Mouse (Mus musculus): ENCODE measurements around the gene 4930558C23Rik. TPM values are rescaled to one million over a fixed set of nuclear protein-coding genes. Genes with fewer than 3 reads are reported as not detected.
"Not testable (repeated sequence)": the region's sequence is repeated elsewhere in the genome, so short reads cannot be mapped to it uniquely, and the experiment has no call there.

The 4930558C23Rik gene
- polyA plus RNA-seq, 1 experiment from 2014 or later, result not detected

GRCm38 (mm10) chr3:95385401-95386075 is 17.1 kb downstream of the 4930558C23Rik start:
- TF ChIP-seq CTCF (IDR thresholded peaks at IDR 0.05), result no peak
- no peak for ATAC-seq
- DNase-seq (ENCODE audit: low read depth, low spot score), result no peak
- CTCF ChIA-PET, result interaction anchor here (0.8 to 2.8 kb wide), 6 partner anchors 9 to 85 kb away, joined by 3 to 8 read pairs (median 4); partner anchors contain the start of gene 4930558C23Rik
- H3K27me3 ChIP-seq, result no peaks in the 10 kb centered on the region
- in situ Hi-C loops (cut with MboI; ENCODE audit: low pct_unique_long_range_greater_than_20kb), result no loop called here
- POLR2A ChIA-PET, result no interaction called here

- no peak for ATAC-seq
- no peak for DNase-seq (ENCODE audit: low read depth, low spot score)
- in situ Hi-C loops (cut with MboI; ENCODE audit: low pct_unique_long_range_greater_than_20kb), result no loop called here
- POLR2A ChIA-PET, result no interaction called here
- CTCF ChIA-PET, result no interaction called here
- peaks cover 3% of the 10 kb centered on the region for H3K27me3 ChIP-seq
- no peak for TF ChIP-seq CTCF (IDR thresholded peaks at IDR 0.05)
Observed at GRCm38 (mm10) chr3:95373208-95373607, 29.4 kb downstream of the 4930558C23Rik start.

DNA sequence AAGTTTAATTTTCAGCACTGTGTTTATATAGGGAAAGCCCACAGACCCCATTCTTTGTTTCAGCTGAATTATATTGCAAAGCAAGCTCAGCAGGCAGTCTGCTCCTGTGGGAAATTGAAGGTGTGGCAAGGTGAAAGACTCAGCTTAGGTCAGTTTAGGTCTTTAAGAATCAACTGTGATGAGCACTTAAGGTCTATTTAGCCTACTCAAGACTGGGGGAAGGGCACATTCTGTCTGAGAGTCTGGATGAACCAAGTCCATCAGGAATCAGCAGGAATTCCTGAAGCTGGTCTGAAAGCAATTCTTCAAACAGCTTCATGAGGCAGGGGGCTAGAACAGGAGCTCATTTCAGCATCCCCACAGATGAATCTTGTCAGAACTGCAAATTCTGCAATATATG is 32.5 kb downstream of the 4930558C23Rik start:
- ChIA-PET CTCF (no interaction called here), POLR2A (no interaction called here)
- in situ Hi-C loops (cut with MboI; ENCODE audit: low pct_unique_long_range_greater_than_20kb), result no loop called here
- peaks cover 3% of the 10 kb centered on the region for H3K27me3 ChIP-seq
- DNase-seq (ENCODE audit: low read depth, low spot score) (no peak), ATAC-seq (no peak)
- TF ChIP-seq CTCF (IDR thresholded peaks at IDR 0.05), result peak; percentile 5

- POLR2A ChIA-PET; in situ Hi-C loops (cut with MboI; ENCODE audit: low pct_unique_long_range_greater_than_20kb); H3K27me3 ChIP-seq; ATAC-seq; CTCF ChIA-PET: not testable (repeated sequence)
- peak; percentile 73 for DNase-seq (ENCODE audit: low read depth, low spot score)
Observed at GRCm38 (mm10) chr3:95360276-95360675, 42.4 kb downstream of the 4930558C23Rik start.

- ATAC-seq, result no peak
- H3K27me3 ChIP-seq, result no peaks in the 10 kb centered on the region
- ChIA-PET CTCF (no interaction called here), POLR2A (no interaction called here)
- DNase-seq (ENCODE audit: low read depth, low spot score), result no peak
- no peak for TF ChIP-seq CTCF (IDR thresholded peaks at IDR 0.05)
- in situ Hi-C loops (cut with MboI; ENCODE audit: low pct_unique_long_range_greater_than_20kb), result no loop called here
Observed at GRCm38 (mm10) chr3:95357746-95358145, 44.9 kb downstream of the 4930558C23Rik start.

DNA sequence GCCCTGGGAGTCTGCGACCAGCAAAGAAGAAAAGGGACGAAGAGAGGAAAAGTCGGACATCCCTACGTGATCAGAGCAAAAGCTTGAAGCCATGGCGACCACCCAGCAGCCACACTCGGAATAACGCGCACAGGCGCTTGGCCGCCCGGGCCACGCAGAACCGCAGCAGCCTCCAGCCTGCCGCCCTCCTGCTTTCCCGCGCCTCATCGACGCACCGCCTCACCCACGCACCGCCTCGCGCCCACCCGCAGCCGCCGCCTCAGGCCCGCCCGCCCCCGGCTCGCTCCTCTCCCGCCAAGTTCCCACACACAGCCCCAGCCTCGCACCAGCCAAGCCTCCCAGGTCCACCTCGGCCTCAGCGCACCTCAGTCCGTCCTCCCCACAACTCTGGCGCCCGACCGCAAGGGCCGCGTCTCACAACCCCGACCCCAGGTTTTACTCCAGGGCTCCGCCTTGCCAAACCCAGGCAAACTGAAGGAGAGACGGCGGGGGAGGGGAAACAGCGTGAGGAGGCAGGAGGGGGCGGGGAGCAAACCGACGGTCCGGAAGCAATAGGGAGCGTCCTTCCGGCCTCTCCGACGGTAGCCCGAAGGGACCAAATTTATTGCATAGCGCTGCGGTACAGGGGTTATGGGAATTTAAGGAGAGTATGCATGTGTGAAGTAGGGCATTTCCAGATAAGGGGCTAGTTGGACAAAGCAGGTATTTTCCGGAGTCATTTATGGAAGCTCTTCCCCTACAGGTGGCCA is 45.8 kb downstream of the 4930558C23Rik start, which contains the start of gene Setdb1:
TSS of gene Setdb1 (minus strand) at position 502 of the 749 bp plus-strand sequence.
- in situ Hi-C loops (cut with MboI; ENCODE audit: low pct_unique_long_range_greater_than_20kb); POLR2A ChIA-PET; CTCF ChIA-PET; H3K27me3 ChIP-seq: not testable (repeated sequence)
- ATAC-seq, result peak; percentile 82
- peak; percentile 90 for DNase-seq (ENCODE audit: low read depth, low spot score)

DNA sequence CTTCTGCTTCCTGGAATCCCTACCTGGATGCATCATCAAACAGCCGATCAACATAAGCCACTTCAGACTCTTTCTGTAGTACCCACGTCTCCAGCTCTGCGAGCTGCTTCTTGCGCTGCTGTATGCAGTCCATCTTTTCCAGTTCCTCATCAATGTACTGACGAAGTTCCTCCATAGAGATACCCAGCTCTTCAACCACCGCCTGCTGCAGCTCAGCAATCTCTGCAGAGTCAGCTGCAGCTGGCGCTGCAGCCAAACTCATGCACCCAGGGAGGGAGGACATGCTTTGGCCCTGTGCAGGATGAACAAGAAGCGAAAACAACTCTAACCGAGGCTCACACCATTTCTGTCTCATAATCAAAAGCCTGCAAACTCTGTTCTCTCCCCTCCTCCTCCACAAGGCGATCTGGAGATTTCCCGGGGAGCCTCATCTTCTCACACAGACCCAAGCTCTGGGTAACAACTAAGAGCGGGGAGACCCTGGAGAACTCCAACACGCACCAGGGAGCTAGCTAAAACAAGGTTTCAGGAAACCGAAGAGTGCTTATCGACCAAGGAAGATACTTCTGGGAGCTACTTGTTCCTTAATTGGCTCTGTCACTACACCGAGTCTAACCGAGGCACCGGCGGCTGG is 46.6 kb downstream of the 4930558C23Rik start:
- ATAC-seq; DNase-seq (ENCODE audit: low read depth, low spot score); in situ Hi-C loops (cut with MboI; ENCODE audit: low pct_unique_long_range_greater_than_20kb); H3K27me3 ChIP-seq; CTCF ChIA-PET; POLR2A ChIA-PET: not testable (repeated sequence)

- POLR2A ChIA-PET, result no interaction called here
- no peak for DNase-seq (ENCODE audit: low read depth, low spot score)
- H3K27me3 ChIP-seq, result no peaks in the 10 kb centered on the region
Observed at GRCm38 (mm10) chr3:95349491-95349890, 53.1 kb downstream of the 4930558C23Rik start.

GRCm38 (mm10) chr3:95348343-95348742 is 54.3 kb downstream of the 4930558C23Rik start:
- in situ Hi-C loops (cut with MboI; ENCODE audit: low pct_unique_long_range_greater_than_20kb), result loop anchor here (10.0 kb wide), 1 partner anchor 116 kb away; no protein-coding TSS in a partner anchor
- ATAC-seq; DNase-seq (ENCODE audit: low read depth, low spot score); H3K27me3 ChIP-seq: not testable (repeated sequence)
- TF ChIP-seq CTCF (IDR thresholded peaks at IDR 0.05), result peak; percentile 59
- CTCF ChIA-PET, result interaction anchor here (0.9 to 4.6 kb wide), 5 partner anchors 10 to 102 kb away, joined by 3 to 33 read pairs (median 3); no protein-coding TSS in a partner anchor
- POLR2A ChIA-PET, result interaction anchor here (0.6 kb wide), 1 partner anchor 436 kb away, joined by 3 read pairs; no protein-coding TSS in a partner anchor

More at GRCm38 (mm10) chr3:95349491-95349890, 53.1 kb downstream of the 4930558C23Rik start:
- in situ Hi-C loops (cut with MboI; ENCODE audit: low pct_unique_long_range_greater_than_20kb), result loop anchor here (10.0 kb wide), 1 partner anchor 115 kb away; no protein-coding TSS in a partner anchor
- CTCF ChIA-PET, result interaction anchor here (0.8 to 4.6 kb wide), 18 partner anchors 11 to 109 kb away, joined by 3 to 33 read pairs (median 5); partner anchors contain the start of genes 4930558C23Rik and Mindy1
- peak; percentile 85 for TF ChIP-seq CTCF (IDR thresholded peaks at IDR 0.05)
- no peak for ATAC-seq

- POLR2A ChIA-PET, result no interaction called here
Observed at GRCm38 (mm10) chr3:95346454-95346853, 56.2 kb downstream of the 4930558C23Rik start.

DNA sequence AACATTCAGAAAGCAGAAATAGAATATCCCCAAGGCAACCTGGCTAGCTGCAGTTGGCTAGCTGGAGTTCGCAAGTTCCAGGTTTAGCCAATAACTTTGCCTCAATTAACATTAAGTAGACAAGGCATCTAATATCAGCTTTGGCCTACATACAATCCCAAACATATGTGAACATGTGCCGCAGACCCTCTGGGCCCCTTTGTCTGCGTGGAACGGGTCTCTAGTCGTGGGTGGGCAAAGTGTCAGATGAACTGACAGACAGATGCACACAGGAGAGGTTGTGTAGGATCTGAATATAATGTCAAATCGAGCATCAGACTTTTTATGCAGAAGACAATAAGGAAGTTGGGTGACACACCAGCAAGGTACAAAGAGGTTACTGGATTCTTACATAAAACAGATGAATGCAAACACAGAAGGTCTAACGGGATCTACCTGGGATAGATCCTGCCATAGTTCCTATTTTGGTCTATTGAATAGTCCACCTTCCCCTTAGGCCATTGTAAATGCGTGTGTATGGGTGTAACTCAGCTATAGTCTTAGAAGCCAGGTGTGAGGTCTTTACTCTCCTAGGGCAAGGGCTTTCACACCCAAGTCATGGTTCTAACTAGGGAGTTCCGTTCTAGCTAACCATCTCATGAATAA is 59.2 kb downstream of the 4930558C23Rik start:
- CTCF ChIA-PET, result interaction anchor here (1.4 to 2.7 kb wide), 2 partner anchors 33 to 107 kb away, joined by 5 to 6 read pairs; no protein-coding TSS in a partner anchor
- POLR2A ChIA-PET; H3K27me3 ChIP-seq; DNase-seq (ENCODE audit: low read depth, low spot score); ATAC-seq: not testable (repeated sequence)
- in situ Hi-C loops (cut with MboI; ENCODE audit: low pct_unique_long_range_greater_than_20kb), result loop anchor here (10.0 kb wide), 1 partner anchor 121 kb away; no protein-coding TSS in a partner anchor

More at GRCm38 (mm10) chr3:95346454-95346853, 56.2 kb downstream of the 4930558C23Rik start:
- no peak for DNase-seq (ENCODE audit: low read depth, low spot score)
- in situ Hi-C loops (cut with MboI; ENCODE audit: low pct_unique_long_range_greater_than_20kb), result loop anchor here (10.0 kb wide), 1 partner anchor 118 kb away; no protein-coding TSS in a partner anchor
- no peak for TF ChIP-seq CTCF (IDR thresholded peaks at IDR 0.05)
- no peaks in the 10 kb centered on the region for H3K27me3 ChIP-seq
- CTCF ChIA-PET, result interaction anchor here (4.6 kb wide), 1 partner anchor 8 kb away, joined by 33 read pairs; no protein-coding TSS in a partner anchor
- ATAC-seq, result no peak
